Mouse (Mus musculus): ENCODE measurements around the gene Mapk1. TPM values are rescaled to one million over a fixed set of nuclear protein-coding genes. Genes with fewer than 3 reads are reported as not detected.

Mapk1 gene
- polyA plus RNA-seq, 1 experiment from 2014 or later: 88.6 TPM

DNA sequence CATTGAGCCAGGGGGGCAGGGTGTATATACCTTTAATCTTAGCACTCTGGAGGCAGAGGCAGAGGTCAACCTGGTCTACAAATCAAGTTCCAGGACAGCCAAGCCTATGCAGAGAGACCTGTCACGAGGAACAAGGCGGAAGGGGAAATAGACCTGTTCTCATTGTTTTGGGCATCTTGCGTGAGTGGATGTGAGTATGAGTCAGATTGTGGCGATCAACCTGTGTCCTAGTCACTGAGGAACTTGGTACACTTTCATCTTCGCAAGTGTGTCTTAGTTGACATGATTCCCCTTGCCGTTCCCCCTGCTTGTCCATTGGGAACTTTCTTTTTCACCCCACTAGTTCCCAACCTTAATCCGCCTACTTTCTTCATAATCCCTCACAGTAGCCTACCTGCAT lies 26.9 kb downstream of the Mapk1 start:
- H3K27ac ChIP-seq (ENCODE audit: low read depth, low read length): no peak overlapping the region
- no peak overlapping the region for H3K4me2 ChIP-seq (replicated peaks; ENCODE audit: low read depth)
- ATAC-seq: no peak
- TF ChIP-seq CTCF (IDR thresholded peaks at IDR 0.05; ENCODE audit: low read depth): no peak
- no peak overlapping the region for H3K9ac ChIP-seq (ENCODE audit: low read depth, low read length)
- no peaks in the 10 kb centered on the region for H3K27me3 ChIP-seq (replicated peaks; ENCODE audit: control insufficient read depth, insufficient read depth, low read length)
- 0 out of 2 replicates have a peak, but pooled peaks cover 5% of the 10 kb centered on the region for H3K36me3 ChIP-seq (ENCODE audit: control insufficient read depth, insufficient read depth)
- WGBS: 87% methylated on average over 7 of the region's 7 CpGs
- H3K4me1 ChIP-seq (replicated peaks; ENCODE audit: control insufficient read depth, insufficient read depth, low read length): 0 out of 2 replicates have a peak, but pooled peaks cover 2% of the 10 kb centered on the region
- H3K4me3 ChIP-seq (ENCODE audit: low read depth, low read length): no peak overlapping the region
- no peaks in the 10 kb centered on the region for H3K9me3 ChIP-seq (ENCODE audit: control insufficient read depth)

DNA sequence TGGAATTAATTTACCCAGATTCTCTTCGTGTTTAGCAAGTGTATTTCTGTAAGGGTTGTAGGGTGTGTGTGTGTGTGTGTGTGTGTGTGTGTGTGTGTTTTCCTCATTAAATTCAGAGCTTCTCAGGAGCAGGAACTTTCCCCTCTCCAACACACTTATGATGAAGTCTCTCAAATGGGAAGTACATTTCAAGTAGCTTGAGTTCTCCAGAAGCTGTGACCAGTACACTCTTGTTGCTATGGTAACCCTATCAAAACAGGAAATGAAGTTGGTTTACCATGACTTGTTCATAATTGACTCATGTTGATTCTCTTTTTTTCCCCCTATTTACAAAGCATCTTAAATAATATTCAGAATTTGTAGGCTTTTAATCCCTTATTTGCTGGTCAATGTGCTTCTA lies 29.4 kb downstream of the Mapk1 start:
- no peak for ATAC-seq
- WGBS: 86% methylated on average over 1 of the region's 1 CpGs
- TF ChIP-seq CTCF (IDR thresholded peaks at IDR 0.05; ENCODE audit: low read depth): no peak
- no peak overlapping the region for H3K27ac ChIP-seq (ENCODE audit: low read depth, low read length)
- H3K27me3 ChIP-seq (replicated peaks; ENCODE audit: control insufficient read depth, insufficient read depth, low read length): no peaks in the 10 kb centered on the region
- no peaks in the 10 kb centered on the region for H3K9me3 ChIP-seq (ENCODE audit: control insufficient read depth)
- no peak overlapping the region for H3K4me3 ChIP-seq (ENCODE audit: low read depth, low read length)
- H3K4me2 ChIP-seq (replicated peaks; ENCODE audit: low read depth): no peak overlapping the region
- 0 out of 2 replicates have a peak, but pooled peaks cover 2% of the 10 kb centered on the region for H3K4me1 ChIP-seq (replicated peaks; ENCODE audit: control insufficient read depth, insufficient read depth, low read length)
- H3K36me3 ChIP-seq (ENCODE audit: control insufficient read depth, insufficient read depth): peaks cover 16% of the 10 kb centered on the region
- H3K9ac ChIP-seq (ENCODE audit: low read depth, low read length): no peak overlapping the region

DNA sequence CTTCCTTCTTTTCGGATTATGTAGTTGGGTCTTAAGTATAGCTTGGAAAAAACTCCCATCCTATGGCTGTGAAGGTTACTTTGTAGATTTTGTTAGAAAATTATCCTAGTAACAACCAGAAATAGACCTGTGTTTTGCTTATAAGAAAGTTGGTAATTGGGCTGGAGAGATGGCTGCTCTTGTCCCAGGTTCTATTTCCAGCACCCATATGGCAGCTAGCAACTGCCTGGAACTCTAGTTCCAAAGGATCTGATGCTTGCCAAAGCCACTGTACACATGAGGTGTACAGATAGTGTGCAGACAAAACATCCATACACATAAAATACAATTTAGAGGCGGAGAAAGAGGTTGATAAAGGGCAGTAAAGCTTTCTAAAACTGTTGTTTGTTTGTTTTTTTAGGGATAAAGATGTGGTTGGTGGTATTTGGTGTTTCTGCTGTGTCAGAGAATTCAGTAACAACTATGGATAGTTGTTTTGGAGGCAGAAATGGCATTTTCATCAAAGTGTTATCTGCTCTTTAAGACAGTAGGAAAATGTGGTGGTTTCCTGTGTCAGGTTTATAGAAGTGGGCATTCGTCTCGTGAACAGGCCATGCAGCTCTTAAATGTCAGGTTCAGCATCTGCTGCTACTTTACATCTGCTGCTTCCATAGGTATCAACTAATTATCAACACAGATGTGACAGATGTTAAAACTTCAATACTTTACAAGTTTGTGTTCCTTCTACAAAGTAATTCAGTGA lies 32.1 kb downstream of the Mapk1 start:
- ATAC-seq: no peak
- Histone ChIP-seq H3K36me3 (ENCODE audit: control insufficient read depth, insufficient read depth) (peaks cover 25% of the 10 kb centered on the region), H3K4me2 (replicated peaks; ENCODE audit: low read depth) (no peak overlapping the region), H3K9me3 (ENCODE audit: control insufficient read depth) (no peaks in the 10 kb centered on the region), H3K27ac (ENCODE audit: low read depth, low read length) (no peak overlapping the region; the same call in 1 of the 2 replicates), H3K27me3 (replicated peaks; ENCODE audit: control insufficient read depth, insufficient read depth, low read length) (no peaks in the 10 kb centered on the region), H3K4me1 (replicated peaks; ENCODE audit: control insufficient read depth, insufficient read depth, low read length) (0 out of 2 replicates have a peak, but pooled peaks cover 2% of the 10 kb centered on the region), H3K4me3 (ENCODE audit: low read depth, low read length) (no peak overlapping the region), H3K9ac (ENCODE audit: low read depth, low read length) (no peak overlapping the region)
- WGBS: 83% methylated on average over 4 of the region's 4 CpGs
- TF ChIP-seq CTCF (IDR thresholded peaks at IDR 0.05; ENCODE audit: low read depth): no peak

DNA sequence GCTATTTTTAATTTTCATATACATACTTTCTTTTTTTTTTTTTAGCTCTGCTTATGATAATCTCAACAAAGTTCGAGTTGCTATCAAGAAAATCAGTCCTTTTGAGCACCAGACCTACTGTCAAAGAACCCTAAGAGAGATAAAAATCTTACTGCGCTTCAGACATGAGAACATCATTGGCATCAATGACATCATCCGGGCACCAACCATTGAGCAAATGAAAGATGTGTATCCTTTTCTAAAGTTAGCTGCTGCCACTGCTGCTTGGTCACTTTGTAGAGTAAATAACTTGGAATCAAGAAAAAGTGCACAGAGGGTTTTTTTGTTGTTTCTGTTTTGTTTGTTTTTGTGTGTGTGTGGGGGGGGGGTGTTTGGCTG lies 32.7 kb downstream of the Mapk1 start:
- no peak for TF ChIP-seq CTCF (IDR thresholded peaks at IDR 0.05; ENCODE audit: low read depth)
- ATAC-seq: no peak
- no peaks in the 10 kb centered on the region for H3K9me3 ChIP-seq (ENCODE audit: control insufficient read depth)

DNA sequence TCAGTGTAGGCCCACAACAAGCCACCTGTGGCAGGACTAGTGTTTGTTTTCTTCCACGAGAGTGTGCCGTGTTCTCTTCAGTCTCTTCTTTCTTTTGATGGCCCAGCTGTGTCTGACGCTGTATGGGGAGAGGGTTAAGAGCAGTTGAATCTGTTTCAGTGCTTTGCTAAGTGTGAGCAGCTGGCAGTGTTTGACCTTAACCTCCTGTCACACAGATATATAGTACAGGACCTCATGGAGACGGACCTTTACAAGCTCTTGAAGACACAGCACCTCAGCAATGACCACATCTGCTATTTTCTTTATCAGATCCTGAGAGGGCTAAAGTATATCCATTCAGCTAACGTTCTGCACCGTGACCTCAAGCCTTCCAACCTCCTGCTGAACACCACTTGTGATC lies 34.9 kb downstream of the Mapk1 start:
- 61% methylated on average over 6 of the region's 6 CpGs for WGBS

More for the DNA sequence above, 32.7 kb downstream of the Mapk1 start:
- Histone ChIP-seq H3K9ac (ENCODE audit: low read depth, low read length) (no peak overlapping the region), H3K27ac (ENCODE audit: low read depth, low read length) (no peak overlapping the region), H3K4me3 (ENCODE audit: low read depth, low read length) (no peak overlapping the region), H3K4me1 (replicated peaks; ENCODE audit: control insufficient read depth, insufficient read depth, low read length) (0 out of 2 replicates have a peak, but pooled peaks cover 2% of the 10 kb centered on the region), H3K36me3 (ENCODE audit: control insufficient read depth, insufficient read depth) (peaks cover 31% of the 10 kb centered on the region), H3K27me3 (replicated peaks; ENCODE audit: control insufficient read depth, insufficient read depth, low read length) (no peaks in the 10 kb centered on the region), H3K4me2 (replicated peaks; ENCODE audit: low read depth) (no peak overlapping the region)
- WGBS: 89% methylated on average over 3 of the region's 3 CpGs

DNA sequence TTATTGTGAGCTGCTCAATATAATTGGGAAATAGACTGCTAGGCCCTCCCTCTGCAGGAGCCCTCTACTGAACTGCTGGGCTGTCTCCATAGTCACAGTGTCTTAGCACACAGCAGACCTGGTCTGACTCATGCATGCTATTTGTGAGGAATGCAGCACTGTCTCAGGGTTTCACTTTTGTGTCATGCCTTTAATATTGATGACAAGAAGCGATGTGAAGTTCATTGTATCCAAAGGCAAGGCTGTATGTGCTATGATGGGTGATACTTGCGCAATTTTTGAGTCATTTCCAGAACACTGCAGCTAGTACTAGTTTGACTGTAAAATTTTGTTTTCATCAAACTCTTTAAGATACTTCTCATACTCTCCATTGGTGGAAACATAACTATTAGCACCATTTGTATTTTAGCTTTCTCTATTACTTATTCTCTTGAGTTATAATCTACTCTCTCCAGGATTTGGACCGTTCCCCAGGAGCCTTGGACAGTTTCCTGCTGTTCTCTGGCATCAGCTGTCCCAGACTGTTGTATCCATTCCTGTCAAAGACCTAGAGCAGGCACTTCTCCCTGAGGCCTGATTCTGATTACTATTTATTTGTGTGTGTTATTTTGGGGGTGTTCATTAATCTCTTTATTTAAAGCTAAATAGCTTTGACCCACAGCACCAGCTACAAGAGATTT lies 41.4 kb downstream of the Mapk1 start:
- no peak overlapping the region for H3K9ac ChIP-seq (ENCODE audit: low read depth, low read length)
- no peak for TF ChIP-seq CTCF (IDR thresholded peaks at IDR 0.05; ENCODE audit: low read depth)
- WGBS: 76% methylated on average over 3 of the region's 3 CpGs
- H3K27ac ChIP-seq (ENCODE audit: low read depth, low read length): no peak overlapping the region
- H3K27me3 ChIP-seq (replicated peaks; ENCODE audit: control insufficient read depth, insufficient read depth, low read length): no peaks in the 10 kb centered on the region
- H3K36me3 ChIP-seq (ENCODE audit: control insufficient read depth, insufficient read depth): peaks cover 69% of the 10 kb centered on the region
- no peak for ATAC-seq
- no peak overlapping the region for H3K4me2 ChIP-seq (replicated peaks; ENCODE audit: low read depth)
- no peaks in the 10 kb centered on the region for H3K4me1 ChIP-seq (replicated peaks; ENCODE audit: control insufficient read depth, insufficient read depth, low read length)
- H3K9me3 ChIP-seq (ENCODE audit: control insufficient read depth): no peaks in the 10 kb centered on the region
- no peak overlapping the region for H3K4me3 ChIP-seq (ENCODE audit: low read depth, low read length)

More for the DNA sequence above, 34.9 kb downstream of the Mapk1 start:
- Histone ChIP-seq H3K4me3 (ENCODE audit: low read depth, low read length) (no peak overlapping the region), H3K36me3 (ENCODE audit: control insufficient read depth, insufficient read depth) (peaks cover 41% of the 10 kb centered on the region), H3K9me3 (ENCODE audit: control insufficient read depth) (no peaks in the 10 kb centered on the region), H3K27me3 (replicated peaks; ENCODE audit: control insufficient read depth, insufficient read depth, low read length) (no peaks in the 10 kb centered on the region), H3K9ac (ENCODE audit: low read depth, low read length) (no peak overlapping the region), H3K4me2 (replicated peaks; ENCODE audit: low read depth) (no peak overlapping the region), H3K4me1 (replicated peaks; ENCODE audit: control insufficient read depth, insufficient read depth, low read length) (0 out of 2 replicates have a peak, but pooled peaks cover 2% of the 10 kb centered on the region), H3K27ac (ENCODE audit: low read depth, low read length) (no peak overlapping the region)
- TF ChIP-seq CTCF (IDR thresholded peaks at IDR 0.05; ENCODE audit: low read depth): no peak
- no peak for ATAC-seq

Data from intestine, postnatal 0 days (tissue).